Mouse (Mus musculus): ENCODE data around the gene Ddx11. TPM values are rescaled to one million over a fixed set of nuclear protein-coding genes. Genes with fewer than 3 reads are reported as not detected.
"Not testable (repeated sequence)": the region's sequence is repeated elsewhere in the genome, so short reads cannot be mapped to it uniquely, and the experiment has no call there.

Ddx11 gene
- total RNA-seq, 2 experiments from 2014 or later, result 1.3 to 2.0 TPM

- peak; percentile 17 to 34 for DNase-seq (ENCODE audit: low spot score in 2 of 2)
- intact Hi-C loops (cut with DNase I), result no loop called here
Measured at GRCm38 (mm10) chr17:66110746-66111145, 12.6 kb upstream of the Ddx11 start.

GRCm38 (mm10) chr17:66111402-66111959, 11.8 kb upstream of the Ddx11 start, which contains the start of gene Washc1:
TSS of gene Washc1 (plus strand) at chr17:66111545.
- intact Hi-C loops (cut with DNase I), result no loop called here

DNA sequence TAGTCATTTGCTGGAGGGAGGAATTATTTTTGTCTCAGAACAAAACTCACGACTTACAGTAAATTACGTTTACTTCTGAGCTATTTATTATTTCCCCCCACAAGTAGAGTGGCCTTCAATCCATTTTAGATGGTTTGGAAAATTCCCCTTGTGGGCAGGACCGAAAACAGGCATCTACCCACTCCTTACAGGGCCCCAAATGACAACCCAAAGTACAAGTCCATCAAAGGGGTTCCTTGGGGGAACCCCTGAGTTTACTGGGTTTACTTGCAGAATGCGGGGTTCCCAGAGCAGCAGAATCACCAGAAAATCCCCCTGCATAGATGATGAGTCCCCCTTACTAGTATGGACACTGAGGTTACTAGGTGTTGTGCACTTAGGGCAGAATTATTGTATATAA, 11.2 kb upstream of the Ddx11 start:
- intact Hi-C loops (cut with DNase I), result no loop called here
- no peak for DNase-seq (ENCODE audit: low spot score in 2 of 2)

More at GRCm38 (mm10) chr17:66111402-66111959, 11.8 kb upstream of the Ddx11 start, which contains the start of gene Washc1:
- peak; percentile 88 to 93 for DNase-seq (ENCODE audit: low spot score in 2 of 2)

DNA sequence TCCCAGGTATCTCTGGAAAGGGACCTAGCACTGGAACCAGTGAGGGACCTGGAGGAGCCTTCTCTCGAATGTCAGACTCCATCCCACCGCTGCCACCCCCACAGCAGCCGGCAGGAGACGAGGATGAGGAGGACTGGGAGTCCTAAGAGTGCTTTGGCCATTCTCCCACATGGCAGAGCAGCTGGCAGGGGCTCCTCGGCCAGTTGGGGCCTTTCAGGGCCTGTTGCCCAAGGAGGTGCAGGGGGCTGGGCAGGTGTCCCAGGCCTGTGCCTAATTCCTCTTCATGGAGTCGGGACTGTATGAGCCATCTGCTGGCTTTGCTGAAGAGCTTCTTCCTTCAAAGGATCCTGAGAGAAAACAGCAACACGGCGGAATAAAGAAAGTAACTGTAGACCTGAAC, 4.3 kb upstream of the Ddx11 start:
- intact Hi-C loops (cut with DNase I), result no loop called here
- no peak for DNase-seq (ENCODE audit: low spot score in 2 of 2)

- intact Hi-C loops (cut with DNase I), result loop anchor here (10.0 kb wide), 1 partner anchor 374 kb away; no protein-coding TSS in a partner anchor
Measured at GRCm38 (mm10) chr17:66120701-66121100, 2.6 kb upstream of the Ddx11 start.

DNA sequence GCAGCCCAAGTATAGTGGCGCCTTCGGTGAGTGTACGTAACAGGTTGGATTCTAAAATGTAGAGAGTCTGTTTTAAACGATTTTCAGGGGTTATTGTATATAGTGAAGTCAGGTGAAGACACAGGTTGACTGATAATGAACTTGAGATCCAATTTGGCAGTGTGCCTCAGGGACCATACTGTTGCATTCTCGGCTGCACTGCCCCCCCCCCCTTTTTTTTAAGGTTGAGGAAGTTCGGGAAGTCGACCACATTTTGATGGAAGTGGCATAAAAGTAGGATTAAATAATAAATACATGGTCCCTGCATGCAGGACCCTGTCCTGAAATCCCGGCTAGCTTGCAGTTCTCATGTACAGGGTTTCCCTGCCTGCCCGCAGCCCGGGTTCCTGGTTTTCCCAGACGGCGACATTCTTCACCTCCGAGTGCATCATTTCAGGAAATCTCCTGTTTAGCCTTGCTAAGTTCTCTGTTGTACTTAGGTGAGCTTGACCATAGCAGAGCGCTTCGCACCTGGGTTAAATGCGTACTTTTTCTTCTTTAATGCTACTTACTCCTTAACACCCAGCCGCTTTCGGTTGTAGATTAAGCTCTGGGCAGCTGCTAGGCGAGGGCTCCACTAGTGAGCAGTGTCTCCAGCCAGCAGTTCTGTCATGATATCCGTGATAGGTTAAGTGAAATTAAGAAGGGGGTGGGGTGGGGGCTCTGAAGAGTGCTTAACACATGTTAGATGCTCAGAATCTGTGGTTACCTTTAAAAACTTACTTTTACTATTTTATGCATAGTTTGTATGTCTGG, 693 bp downstream of the Ddx11 start:
- intact Hi-C loops (cut with DNase I), result loop anchor here (10.0 kb wide), 1 partner anchor 371 kb away; no protein-coding TSS in a partner anchor
- DNase-seq (ENCODE audit: low spot score in 2 of 2), result no peak

More at GRCm38 (mm10) chr17:66120701-66121100, 2.6 kb upstream of the Ddx11 start:
- no peak for DNase-seq (ENCODE audit: low spot score in 2 of 2)

GRCm38 (mm10) chr17:66125211-66125610, 1.9 kb downstream of the Ddx11 start:
- intact Hi-C loops (cut with DNase I), result loop anchor here (10.0 kb wide), 1 partner anchor 370 kb away; no protein-coding TSS in a partner anchor
- DNase-seq (ENCODE audit: low spot score in 2 of 2), result no peak

DNA sequence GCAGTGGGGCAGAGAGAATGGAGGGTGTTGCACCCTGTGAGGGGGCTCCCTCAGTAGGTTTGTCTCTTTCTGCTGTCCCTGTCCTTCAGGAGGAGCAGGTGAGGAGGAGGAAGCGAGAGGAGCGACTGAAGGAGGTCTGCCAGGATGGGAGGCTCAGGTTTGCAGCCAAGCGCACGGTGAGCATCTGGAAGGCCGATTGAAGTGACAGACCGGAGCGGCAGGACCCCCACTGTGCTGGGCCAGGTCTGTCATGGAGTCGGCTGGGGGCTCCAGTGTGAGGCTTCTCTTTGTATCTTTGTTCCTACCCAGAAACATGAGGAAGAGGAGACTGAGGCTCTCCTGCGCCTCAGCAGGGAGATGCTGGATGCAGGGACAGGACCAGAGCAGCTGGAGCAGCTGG, 7.1 kb downstream of the Ddx11 start:
- DNase-seq (ENCODE audit: low spot score in 2 of 2), result no peak
- intact Hi-C loops (cut with DNase I), result no loop called here

GRCm38 (mm10) chr17:66131212-66131611, 7.9 kb downstream of the Ddx11 start:
- DNase-seq (ENCODE audit: low spot score in 2 of 2), result no peak
- intact Hi-C loops (cut with DNase I), result no loop called here

DNA sequence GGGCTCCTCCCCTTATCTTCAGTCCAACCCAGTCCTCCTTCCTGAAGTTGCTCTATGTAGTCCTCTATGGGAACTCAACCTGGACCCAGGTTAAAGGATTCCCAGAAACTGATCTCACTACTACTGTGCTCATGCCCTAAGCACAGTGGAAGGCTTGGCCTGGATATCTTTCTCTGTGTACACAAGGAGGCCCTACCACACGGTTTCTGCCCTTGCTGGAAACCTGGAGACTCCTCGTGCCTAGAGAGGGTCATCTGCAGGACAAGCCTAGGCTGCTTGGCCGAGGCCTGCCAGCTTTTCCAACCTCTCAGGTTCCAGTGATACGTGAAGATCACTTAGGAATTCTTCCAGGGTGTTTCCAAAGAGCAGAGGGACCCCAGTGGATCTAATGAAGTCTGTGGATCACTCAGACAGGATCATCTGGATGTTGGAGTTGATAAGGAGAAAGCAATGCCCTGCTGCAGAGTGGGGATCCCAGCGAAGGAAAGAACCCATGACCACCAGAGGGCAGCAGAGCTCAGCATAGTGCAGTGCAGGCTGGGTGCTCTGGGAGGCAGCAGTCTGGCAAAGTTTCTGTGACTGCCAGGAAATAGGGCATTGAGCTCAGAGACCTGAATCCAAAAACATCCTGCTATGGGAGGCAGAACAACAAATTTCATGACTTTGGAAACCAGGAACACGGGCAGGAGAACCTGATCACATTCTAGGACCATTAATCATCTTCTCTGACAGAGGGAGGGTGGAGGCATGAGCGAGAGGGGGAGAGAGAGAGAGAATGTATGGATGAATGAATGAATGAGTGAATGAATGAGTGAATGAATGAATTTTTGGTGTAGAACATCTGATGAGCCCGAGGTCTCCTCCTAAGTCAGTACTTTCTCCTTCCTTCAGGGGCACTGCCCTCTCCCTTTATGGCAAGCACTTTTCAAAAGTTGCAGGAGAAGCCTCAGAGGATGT, 29.7 kb downstream of the Ddx11 start:
- intact Hi-C loops (cut with DNase I), result loop anchor here (10.0 kb wide), 1 partner anchor 332 kb away; no protein-coding TSS in a partner anchor
- not testable (repeated sequence) for DNase-seq (ENCODE audit: low spot score in 2 of 2)

DNA sequence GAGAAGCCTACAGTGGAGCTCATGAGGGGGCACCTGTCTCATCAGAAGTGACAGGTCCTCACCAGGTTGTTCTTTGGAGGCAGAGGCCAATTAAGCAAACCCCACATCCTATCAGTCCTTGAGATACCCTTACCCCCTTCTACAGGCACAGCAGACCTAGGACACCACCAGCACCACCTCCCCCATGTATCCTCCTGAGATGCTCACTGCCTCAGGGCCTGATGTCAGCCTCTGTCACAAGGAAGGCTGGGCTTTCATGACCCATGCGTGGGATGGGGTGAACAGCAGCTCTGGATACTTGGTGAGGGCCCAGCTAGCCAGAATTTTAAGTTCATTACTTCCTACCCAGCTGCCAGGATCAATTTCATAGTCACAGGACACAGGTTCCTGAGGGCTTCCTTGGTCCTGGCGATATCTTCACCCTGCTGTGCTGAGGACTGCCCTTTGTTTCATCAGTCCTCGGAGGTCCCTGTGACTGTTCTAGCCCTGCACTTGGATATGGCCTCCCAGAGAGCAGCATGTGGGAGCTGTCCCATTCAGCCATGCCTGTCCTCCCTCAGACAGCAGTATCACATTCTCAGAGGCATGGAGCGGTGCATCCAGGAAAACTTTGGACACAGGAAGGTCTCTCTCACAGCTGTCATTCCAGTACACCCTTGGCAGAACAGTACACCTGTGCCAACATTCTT, 30.6 kb downstream of the Ddx11 start:
- intact Hi-C loops (cut with DNase I), result loop anchor here (2.0 to 10.0 kb wide), 2 partner anchors 67 to 331 kb away; no protein-coding TSS in a partner anchor
- not testable (repeated sequence) for DNase-seq (ENCODE audit: low spot score in 2 of 2)

DNA sequence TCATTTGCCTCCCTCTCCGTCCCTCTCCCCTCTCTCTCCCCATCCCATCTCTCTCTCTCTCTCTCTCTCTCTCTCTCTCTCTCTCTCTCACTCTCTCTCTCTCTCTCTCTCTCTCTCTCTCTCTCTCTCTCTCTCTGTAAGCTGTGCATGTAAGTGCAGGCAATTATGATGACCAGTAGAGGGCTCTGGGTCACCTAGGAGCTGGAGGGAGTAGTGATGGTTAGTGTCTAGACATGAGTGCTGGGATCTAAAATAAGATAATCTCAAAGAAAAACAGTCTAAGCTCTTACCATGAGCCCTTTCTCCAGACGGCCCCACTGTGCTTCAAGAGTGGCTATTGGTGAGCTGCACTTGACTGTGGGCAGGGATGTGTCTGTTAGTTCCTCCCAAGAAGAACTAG, 31.6 kb downstream of the Ddx11 start:
- DNase-seq (ENCODE audit: low spot score in 2 of 2), result no peak
- intact Hi-C loops (cut with DNase I), result loop anchor here (2.0 to 10.0 kb wide), 3 partner anchors 42 to 330 kb away; no protein-coding TSS in a partner anchor

DNA sequence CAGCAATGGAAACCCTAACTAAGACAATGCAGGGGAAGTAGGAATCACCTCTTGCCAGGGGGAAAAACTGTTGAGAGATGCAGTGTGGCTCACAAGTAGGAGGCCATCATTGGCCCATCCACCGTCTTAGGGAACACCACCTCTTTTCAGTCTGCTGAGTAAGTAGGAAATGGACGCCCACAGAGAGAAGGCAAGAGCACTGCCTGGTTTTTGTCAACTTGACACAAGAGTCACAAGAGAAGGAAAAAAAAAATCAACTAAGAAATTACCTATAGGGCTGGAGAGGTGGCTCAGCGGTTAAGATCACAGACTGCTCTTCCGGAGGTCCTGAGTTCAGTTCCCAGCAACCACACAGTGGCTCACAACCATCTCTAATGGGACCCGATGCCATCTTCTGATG, 35.0 kb downstream of the Ddx11 start:
- intact Hi-C loops (cut with DNase I), result loop anchor here (5.0 to 10.0 kb wide), 2 partner anchors 39 to 327 kb away; no protein-coding TSS in a partner anchor
- no peak for DNase-seq (ENCODE audit: low spot score in 2 of 2)

GRCm38 (mm10) chr17:66167141-66167540, 43.8 kb downstream of the Ddx11 start:
- intact Hi-C loops (cut with DNase I), result not testable (repeated sequence)

GRCm38 (mm10) chr17:66170971-66171370, 47.7 kb downstream of the Ddx11 start:
- intact Hi-C loops (cut with DNase I); DNase-seq (ENCODE audit: low spot score in 2 of 2): not testable (repeated sequence)

More at GRCm38 (mm10) chr17:66167141-66167540, 43.8 kb downstream of the Ddx11 start:
- DNase-seq (ENCODE audit: low spot score in 2 of 2), result not testable (repeated sequence)

- intact Hi-C loops (cut with DNase I), result no loop called here
- DNase-seq (ENCODE audit: low spot score in 2 of 2), result no peak
Measured at GRCm38 (mm10) chr17:66190577-66190976, 67.3 kb downstream of the Ddx11 start.

DNA sequence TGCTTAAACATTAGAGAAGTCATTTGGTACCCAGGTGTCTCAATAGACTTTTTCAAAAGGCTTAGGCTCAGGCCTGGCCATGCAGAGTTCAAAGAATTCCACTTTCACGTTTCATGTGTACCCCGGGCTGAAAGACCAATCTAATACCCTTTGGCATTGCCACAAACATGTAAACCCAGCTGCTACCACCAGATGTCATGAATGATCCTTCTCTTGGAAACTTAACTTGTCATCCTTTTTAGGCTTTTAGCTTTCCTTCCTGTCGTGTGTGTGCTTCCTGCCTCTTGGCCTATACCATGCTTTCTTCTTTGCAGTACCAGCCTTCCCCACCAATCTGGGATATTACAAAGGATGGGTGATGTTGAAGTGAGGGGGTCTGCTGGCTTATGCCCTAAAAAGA, 73.7 kb downstream of the Ddx11 start:
- DNase-seq (ENCODE audit: low spot score in 2 of 2), result peak in 1 of 2 experiments; percentile 25
- intact Hi-C loops (cut with DNase I), result loop anchor here (5.0 kb wide), 1 partner anchor 40 kb away; no protein-coding TSS in a partner anchor

Data from left cerebral cortex, postnatal 25 days (tissue).